Mouse (Mus musculus) lung, adult 2 months (tissue): ENCODE data around the gene Il22.

Source experiments
- CTCF ChIP-seq: fragments of 200-500 bp; IDR thresholded peaks from 2 replicates; pipeline ENCODE4 v1.5.1; 2011; ENCODE audit warnings: mild to moderate bottlenecking, low read length, control low read depth; ENCODE audit not compliant: insufficient read depth
- POLR2A ChIP-seq: fragments of 200-500 bp; IDR thresholded peaks from 2 replicates; pipeline ENCODE4 v1.6.1; 2011; ENCODE audit warnings: low read depth, mild to moderate bottlenecking, control low read depth, low read length, borderline replicate concordance; ENCODE audit errors: extremely low read depth

DNA sequence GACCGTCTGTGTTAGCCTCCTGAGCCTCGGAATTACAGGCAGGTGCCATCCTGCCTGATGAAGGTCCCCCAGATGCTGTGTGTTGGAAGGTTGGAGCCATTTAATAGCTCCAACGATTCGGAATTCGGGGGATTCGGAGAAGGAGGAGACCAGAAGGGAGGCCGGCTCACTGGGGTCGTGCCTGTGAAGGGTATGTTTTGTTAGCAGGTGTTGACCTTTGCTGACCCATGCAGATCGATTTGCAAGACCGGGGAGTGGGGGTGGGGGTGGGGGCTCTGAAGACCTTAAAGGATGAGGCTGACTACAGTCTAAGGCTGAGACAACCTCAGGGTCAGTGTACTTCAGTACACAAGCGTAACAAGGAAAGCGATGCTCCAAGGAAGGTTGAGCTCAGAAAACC lies 35.5 kb upstream of the Il22 start:
- TF ChIP-seq CTCF = no peak
- no peak for TF ChIP-seq POLR2A
